Mouse (Mus musculus): ENCODE data around the gene Cela2a.

GRCm38 (mm10) chr4:141834536-141835095, 8.7 kb upstream of the Cela2a start:
- TF ChIP-seq CTCF (IDR thresholded peaks at IDR 0.05; ENCODE audit: extremely low read depth, insufficient read length, insufficient replicate concordance, low read depth, low read length), result no peak
- no peak for TF ChIP-seq POLR2A (IDR thresholded peaks at IDR 0.05; ENCODE audit: low read depth, low read length)
